ENCODE assay signal across 24 mouse cellular contexts in genomic region chr2:72396934-72397333, GRCm38 (mm10).
DNase-seq lines count a peak whose midpoint lies in the region; ATAC-seq and TF ChIP-seq lines count a peak whose summit lies in the region.
"Had no signal": no experiment of that assay in that cellular context is flagged by ENCODE, and none has a peak within 500 bp of the region (broad histone marks: within the 10 kb centered on the region; RNA-seq: fewer than 3 reads in every experiment).

No protein-coding gene starts in this region.

- H3K9ac ChIP-seq in kidney, postnatal 0 days (ENCODE audit: low read depth, low read length): no peak overlapping the region
- H3K9ac ChIP-seq in forebrain, embryonic 11.5 days (ENCODE audit: low read length): no peak overlapping the region
- H3K9ac ChIP-seq: forebrain, postnatal 0 days; heart, embryonic 15.5 days; intestine, embryonic 15.5 days; limb, embryonic 15.5 days; liver, embryonic 14.5 days had no signal

- H3K4me1 ChIP-seq in kidney, postnatal 0 days (replicated peaks; ENCODE audit: insufficient read depth, low read length): no peaks in the 10 kb centered on the region
- H3K4me1 ChIP-seq in kidney, adult 2 months (ENCODE audit: control insufficient read depth, insufficient read depth, low read length): no peaks in the 10 kb centered on the region
- peaks cover 2% of the 10 kb centered on the region; the same call in 1 of the 2 replicates for H3K4me1 ChIP-seq in forebrain, embryonic 11.5 days (replicated peaks; ENCODE audit: control insufficient read depth, insufficient read depth, low read length)
- H3K4me1 ChIP-seq: intestine, embryonic 15.5 days; limb, embryonic 15.5 days had no signal

- no peak for TF ChIP-seq CTCF in kidney, postnatal 0 days (IDR thresholded peaks at IDR 0.05; ENCODE audit: low read depth)
- TF ChIP-seq CTCF in kidney, adult 2 months (conservative IDR thresholded peaks at IDR 0.05; ENCODE audit: insufficient read depth, insufficient read length, low read depth, low read length): no peak

- TF ChIP-seq POLR2A in kidney, adult 2 months (IDR thresholded peaks at IDR 0.05; ENCODE audit: low read depth, low read length): no peak

- no peaks in the 10 kb centered on the region for H3K9me3 ChIP-seq in kidney, postnatal 0 days (replicated peaks; ENCODE audit: low read length)
- no peaks in the 10 kb centered on the region for H3K9me3 ChIP-seq in forebrain, embryonic 11.5 days (ENCODE audit: control insufficient read depth, low read length)
- H3K9me3 ChIP-seq: heart, embryonic 15.5 days; intestine, embryonic 15.5 days; limb, embryonic 15.5 days had no signal

- peak; percentile 21 for DNase-seq in kidney, postnatal 0 days (ENCODE audit: low spot score)
- no peak for DNase-seq in kidney, adult 2 months
- DNase-seq in gastrocnemius, postnatal 10 days: peak; percentile 16
- peak; percentile 28 for DNase-seq in lung, postnatal 10 days
- DNase-seq in thymus, postnatal 14 days: peak; percentile 71
- DNase-seq in forebrain, embryonic 11.5 days (ENCODE audit: low spot score): no peak
- DNase-seq in embryo, embryonic 10.5 days (ENCODE audit: low spot score): no peak
- DNase-seq in right cerebral cortex, postnatal 14 days: no peak
- DNase-seq: adrenal gland, adult 8-10 months; cerebellum, adult 2 months; cerebellum, postnatal 36 days; forebrain, postnatal 0 days; kidney, adult 9 months; kidney, postnatal 4 days; layer of hippocampus, adult 9-11 months; left cerebral cortex, postnatal 4 days; midbrain, embryonic 14.5 days had no signal

- H3K4me2 ChIP-seq in kidney, postnatal 0 days (ENCODE audit: low read length): no peak overlapping the region
- no peak overlapping the region for H3K4me2 ChIP-seq in forebrain, embryonic 11.5 days (ENCODE audit: low read depth, low read length, severe bottlenecking)
- H3K4me2 ChIP-seq: heart, embryonic 15.5 days; intestine, embryonic 15.5 days; limb, embryonic 15.5 days had no signal

- ATAC-seq in kidney, postnatal 0 days (replicated peaks; ENCODE audit: low FRiP score, low read depth): no peak
- ATAC-seq in forebrain, embryonic 11.5 days (replicated peaks; ENCODE audit: low FRiP score): no peak
- ATAC-seq: activated CD4-positive, CD25-positive, alpha-beta regulatory T cell, adult 4 months; forebrain, postnatal 0 days; hindbrain, embryonic 16.5 days; intestine, embryonic 15.5 days had no signal

- no peak overlapping the region for H3K27ac ChIP-seq in kidney, postnatal 0 days
- H3K27ac ChIP-seq in kidney, adult 2 months (ENCODE audit: insufficient read depth, low read depth, low read length): no peak overlapping the region
- H3K27ac ChIP-seq in forebrain, embryonic 11.5 days (ENCODE audit: low read depth, low read length): no peak overlapping the region
- H3K27ac ChIP-seq: heart, embryonic 15.5 days; hindbrain, embryonic 10.5 days; intestine, embryonic 15.5 days; limb, embryonic 15.5 days; liver, embryonic 14.5 days had no signal

- H3K4me3 ChIP-seq in kidney, postnatal 0 days (replicated peaks; ENCODE audit: low read depth, low read length): no peak overlapping the region
- H3K4me3 ChIP-seq in kidney, adult 2 months (ENCODE audit: insufficient read depth, low read depth, low read length): no peak overlapping the region
- H3K4me3 ChIP-seq in forebrain, embryonic 11.5 days (ENCODE audit: low read depth, low read length): no peak overlapping the region
- H3K4me3 ChIP-seq: heart, embryonic 15.5 days; hindbrain, embryonic 10.5 days; intestine, embryonic 15.5 days; limb, embryonic 15.5 days had no signal

- no peaks in the 10 kb centered on the region for H3K36me3 ChIP-seq in kidney, postnatal 0 days (ENCODE audit: insufficient read depth, low read length)
- no peaks in the 10 kb centered on the region for H3K36me3 ChIP-seq in kidney, adult 2 months (ENCODE audit: control insufficient read depth, insufficient read depth, low read length)
- H3K36me3 ChIP-seq in forebrain, embryonic 11.5 days (ENCODE audit: control insufficient read depth, insufficient read depth, low read length): no peaks in the 10 kb centered on the region

- H3K27me3 ChIP-seq in kidney, postnatal 0 days (ENCODE audit: insufficient read depth, low read length): no peaks in the 10 kb centered on the region
- no peaks in the 10 kb centered on the region for H3K27me3 ChIP-seq in kidney, adult 2 months (replicated peaks; ENCODE audit: control insufficient read depth, insufficient read depth, low read length)
- no peaks in the 10 kb centered on the region for H3K27me3 ChIP-seq in forebrain, embryonic 11.5 days (ENCODE audit: control insufficient read depth, insufficient read depth, low read length)
- H3K27me3 ChIP-seq: heart, embryonic 15.5 days; intestine, embryonic 15.5 days; limb, embryonic 15.5 days had no signal

- WGBS in kidney, postnatal 0 days: 56% methylated on average over 6 of the region's 6 CpGs
- 55% methylated on average over 6 of the region's 6 CpGs for WGBS in kidney, adult 2 months
- WGBS in forebrain, embryonic 11.5 days: 94% methylated on average over 6 of the region's 6 CpGs

Comparison
In these comparisons a context has a peak if more than half of its experiments do, and no peak if none do; other contexts are left out.
1. DNase-seq: peak in kidney, postnatal 0 days (single experiment), gastrocnemius, postnatal 10 days (single experiment), lung, postnatal 10 days (single experiment) and thymus, postnatal 14 days (single experiment); none in kidney, adult 2 months (single experiment), forebrain, embryonic 11.5 days (single experiment), embryo, embryonic 10.5 days (single experiment) and right cerebral cortex, postnatal 14 days (single experiment).